Mouse (Mus musculus) hindbrain, embryonic 14.5 days (tissue): ENCODE measurements around the gene Klc1. TPM values are rescaled to one million over a fixed set of nuclear protein-coding genes. Genes with fewer than 3 reads are reported as not detected.
"Not testable (repeated sequence)": the region's sequence is repeated elsewhere in the genome, so short reads cannot be mapped to it uniquely, and the experiment has no call there.

ENCODE experiments used
- ATAC-seq: fragments of 200-750 bp; cut with Nextera tagmentation; 2 replicates; pipeline ENCODE4 v1.8.0; 2017; ENCODE audit warnings: moderate number of reproducible peaks, mild to moderate bottlenecking, moderate TSS enrichment, moderate library complexity; ENCODE audit not compliant: low FRiP score
- DNase-seq: peaks from one replicate; pipeline ENCODE4 v3.0.0-alpha.2; 2015; ENCODE audit warnings: low spot score
- H3K27ac ChIP-seq: fragments of 300-500 bp; sonication (generic); 2 replicates; pipeline ENCODE4 v1.5.1; 2014; ENCODE audit warnings: mild to moderate bottlenecking, moderate library complexity
- H3K27me3 ChIP-seq: fragments of 300-500 bp; sonication (generic); 2 replicates; pipeline ENCODE4 v1.6.1; 2014; ENCODE audit warnings: mild to moderate bottlenecking, low read length, mixed read lengths; ENCODE audit not compliant: control insufficient read depth, insufficient read depth
- H3K36me3 ChIP-seq: fragments of 300-500 bp; sonication (generic); replicated peaks from 2 replicates; pipeline ENCODE4 v1.6.1; 2014; ENCODE audit not compliant: control insufficient read depth, insufficient read depth
- H3K4me1 ChIP-seq: fragments of 300-500 bp; sonication (generic); replicated peaks from 2 replicates; pipeline ENCODE4 v1.6.1; 2014; ENCODE audit warnings: antibody characterized with exemption, low read length, mixed read lengths; ENCODE audit not compliant: control insufficient read depth, insufficient read depth
- H3K4me2 ChIP-seq: fragments of 300-500 bp; sonication (generic); replicated peaks from 2 replicates; pipeline ENCODE4 v1.6.1; 2014; ENCODE audit warnings: mild to moderate bottlenecking, moderate library complexity
- H3K4me3 ChIP-seq: fragments of 300-500 bp; sonication (generic); replicated peaks from 2 replicates; pipeline ENCODE4 v1.5.1; 2014; ENCODE audit warnings: mild to moderate bottlenecking, low read length
- H3K9ac ChIP-seq: fragments of 300-500 bp; sonication (generic); 2 replicates; pipeline ENCODE4 v1.6.1; 2014
- H3K9me3 ChIP-seq: fragments of 300-500 bp; sonication (generic); 2 replicates; pipeline ENCODE4 v1.6.1; 2016; ENCODE audit warnings: low read length; ENCODE audit not compliant: control insufficient read depth
- WGBS: fragments of 180-500 bp; shearing (Covaris S2); extraction: QIAGEN DNeasy Blood & Tissue Kit; methylation state at CpG from one replicate; pipeline ENCODE4 v1.1.7; 2014; 5-methylcytosine and 5-hydroxymethylcytosine counted together
- polyA plus RNA-seq: library from polyadenylated mRNA; unstranded; fragments of >200 nt; fragmentation: Nextera tagmentation; extraction: Ambion mirVana; gene quantifications from 2 replicates; pipeline ENCODE4 v1.2.1, GENCODE M21; 2014

The Klc1 gene
- 586 and 635 TPM in 2 replicates for polyA plus RNA-seq

- under 1% methylated on average over 83 of the region's 85 CpGs for WGBS
These were observed at the start of gene Klc1 for GRCm38 (mm10) chr12:111758381-111759175. Gene Klc1, plus strand, starts transcription at chr12:111758849.

DNA sequence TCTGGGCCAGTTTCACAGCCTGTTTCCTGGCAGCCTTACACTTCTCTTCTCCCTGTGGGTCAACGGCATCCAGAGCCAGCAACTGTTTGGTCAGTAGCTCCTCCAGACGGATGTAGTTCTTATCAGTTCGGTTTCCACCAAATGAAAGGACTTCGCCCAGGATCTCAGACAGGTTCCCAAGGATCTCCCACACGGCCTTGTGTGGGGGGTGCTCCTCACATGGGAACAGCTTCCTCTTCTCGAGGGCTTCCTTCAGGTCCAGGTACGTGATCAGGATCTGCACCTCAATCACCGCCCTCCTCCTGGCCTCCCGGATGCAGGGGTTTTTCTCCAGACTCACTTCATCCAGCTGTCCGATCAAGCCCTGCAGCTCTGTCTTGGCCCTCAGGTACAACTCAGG is 48.6 kb upstream of the Klc1 start:
- H3K4me1 ChIP-seq, result peaks cover 15% of the 10 kb centered on the region
- WGBS, result 93% methylated on average over 10 of the region's 10 CpGs
- H3K27ac ChIP-seq, result no peak overlapping the region
- H3K27me3 ChIP-seq, result no peaks in the 10 kb centered on the region
- ATAC-seq, result no peak
- H3K4me2 ChIP-seq, result no peak overlapping the region
- H3K36me3 ChIP-seq, result peaks cover 48% of the 10 kb centered on the region
- H3K9me3 ChIP-seq, result no peaks in the 10 kb centered on the region
- H3K4me3 ChIP-seq, result no peak overlapping the region
- no peak overlapping the region for H3K9ac ChIP-seq
- DNase-seq, result no peak

More at GRCm38 (mm10) chr12:111758381-111759175, at the start of gene Klc1:
- H3K4me1 ChIP-seq, result peaks cover 33% of the 10 kb centered on the region
- peak within 1 kb of the TSS; percentile 98 for H3K27ac ChIP-seq
- no peaks in the 10 kb centered on the region for H3K9me3 ChIP-seq
- peak; percentile 87 for ATAC-seq
- H3K27me3 ChIP-seq, result no peaks in the 10 kb centered on the region
- H3K36me3 ChIP-seq, result 0 out of 2 replicates have a peak, but pooled peaks cover 8% of the 10 kb centered on the region
- peak within 1 kb of the TSS; percentile 96 for H3K4me3 ChIP-seq
- DNase-seq, result peak; percentile 87
- peak within 1 kb of the TSS; percentile 87 for H3K9ac ChIP-seq
- H3K4me2 ChIP-seq, result peak within 1 kb of the TSS; percentile 100

- Histone ChIP-seq H3K4me3 (peak overlapping the region; percentile 96), H3K9ac (peak overlapping the region; percentile 96), H3K4me1 (peaks cover 15% of the 10 kb centered on the region), H3K36me3 (peaks cover 41% of the 10 kb centered on the region), H3K27me3 (no peaks in the 10 kb centered on the region), H3K9me3 (no peaks in the 10 kb centered on the region), H3K27ac (peak overlapping the region; percentile 89), H3K4me2 (peak overlapping the region; percentile 84)
- ATAC-seq (no peak), DNase-seq (no peak)
- 2% methylated on average over 28 of the region's 33 CpGs for WGBS
These were observed 46.2 kb upstream of the Klc1 start for GRCm38 (mm10) chr12:111712476-111712875.

DNA sequence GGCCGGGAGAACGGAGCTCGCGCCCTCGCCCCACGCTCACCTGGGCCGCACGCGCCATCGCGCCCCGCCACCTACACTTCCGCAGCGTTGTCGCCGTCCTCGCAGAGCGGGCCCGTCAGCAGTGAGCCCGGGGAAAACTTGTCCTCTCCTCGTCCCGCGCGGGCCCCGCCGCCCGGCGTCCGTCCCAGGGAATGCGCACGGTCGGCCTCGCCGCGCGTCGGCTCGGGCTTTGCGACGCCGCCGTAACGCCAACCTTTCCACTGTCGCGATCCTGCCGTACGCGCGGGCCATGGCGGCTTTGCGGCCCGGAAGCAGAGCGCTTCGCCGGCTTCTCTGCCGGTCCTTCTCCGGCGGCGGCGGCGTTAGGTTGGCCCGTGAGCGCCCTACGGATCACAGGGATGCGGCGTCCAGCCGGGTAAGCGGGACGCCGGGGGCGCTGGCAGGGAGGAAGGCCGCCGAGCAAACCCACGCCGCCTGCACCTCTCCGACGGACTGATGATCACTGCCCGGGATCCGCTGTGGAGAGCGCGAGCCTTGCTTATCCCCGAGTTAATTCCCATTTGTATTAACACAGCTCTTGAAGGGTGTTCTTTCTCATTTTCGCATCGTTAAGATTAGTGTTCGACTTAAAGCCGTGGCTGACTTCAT is 45.5 kb upstream of the Klc1 start, which contains the start of the genes Bag5 and Apopt1:
Gene Bag5 (minus strand): TSS at position 254 of the 648 bp plus-strand sequence.
Gene Apopt1 (plus strand): TSS at position 258 of the 648 bp plus-strand sequence.
- under 1% methylated on average over 80 of the region's 86 CpGs for WGBS

DNA sequence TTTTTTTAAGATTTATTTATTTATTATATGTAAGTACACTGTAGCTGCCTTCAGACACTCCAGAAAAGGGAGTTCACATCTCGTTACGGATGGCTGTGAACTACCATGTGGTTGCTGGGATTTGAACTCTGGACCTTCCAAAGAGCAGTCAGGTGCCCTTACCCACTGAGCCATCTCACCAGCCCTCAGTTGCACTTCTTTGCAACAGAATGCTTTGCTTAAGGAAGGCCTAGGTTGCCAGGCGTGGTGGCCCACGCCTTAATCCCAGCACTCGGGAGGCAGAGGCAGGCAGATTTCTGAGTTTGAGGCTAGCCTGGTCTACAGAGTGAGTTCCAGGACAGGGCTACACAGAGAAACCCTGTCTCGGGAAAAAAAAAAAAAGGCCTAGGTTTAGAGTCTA is 44.8 kb upstream of the Klc1 start:
- ATAC-seq, H3K27me3 ChIP-seq, DNase-seq, H3K9me3 ChIP-seq: not testable (repeated sequence)
- peaks cover 29% of the 10 kb centered on the region for H3K36me3 ChIP-seq
- H3K4me2 ChIP-seq, result peak overlapping the region; percentile 84
- WGBS, result 81% methylated on average over 6 of the region's 6 CpGs
- peak overlapping the region; percentile 96 for H3K9ac ChIP-seq
- peak overlapping the region; percentile 89; the same call in 1 of the 2 replicates for H3K27ac ChIP-seq
- H3K4me1 ChIP-seq, result peaks cover 15% of the 10 kb centered on the region
- peak overlapping the region; percentile 96 for H3K4me3 ChIP-seq

More for the DNA sequence above, 45.5 kb upstream of the Klc1 start, which contains the start of the genes Bag5 and Apopt1:
- Histone ChIP-seq H3K27me3 (no peaks in the 10 kb centered on the region), H3K9ac (peak within 1 kb of the TSS; percentile 96), H3K36me3 (peaks cover 36% of the 10 kb centered on the region), H3K9me3 (no peaks in the 10 kb centered on the region), H3K4me2 (peak within 1 kb of the TSS; percentile 84), H3K27ac (peak within 1 kb of the TSS; percentile 89), H3K4me3 (peak within 1 kb of the TSS; percentile 96), H3K4me1 (peaks cover 15% of the 10 kb centered on the region)
- DNase-seq (peak; percentile 93), ATAC-seq (peak; percentile 94)

DNA sequence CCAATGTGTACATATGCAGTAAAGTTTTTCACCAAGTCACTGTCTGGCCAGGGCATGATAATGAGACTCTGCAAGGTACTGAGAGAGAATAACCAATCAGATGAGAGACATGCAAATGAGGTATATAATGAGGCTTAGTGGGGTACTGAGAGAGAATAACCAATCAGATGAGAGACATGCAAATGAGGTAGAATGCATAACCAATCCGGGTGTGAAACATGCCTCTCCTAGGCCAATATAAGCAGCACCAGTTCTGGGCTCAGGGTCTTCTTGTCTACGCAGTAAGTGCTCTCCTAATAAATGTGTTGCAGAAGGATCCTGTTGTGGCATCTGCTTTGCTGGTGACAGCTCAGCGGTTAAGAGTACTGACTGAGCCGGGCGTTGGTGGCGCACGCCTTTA is 42.1 kb upstream of the Klc1 start:
- no peak overlapping the region for H3K4me2 ChIP-seq
- ATAC-seq (no peak), DNase-seq (no peak)
- H3K4me3 ChIP-seq, result no peak overlapping the region
- H3K27me3 ChIP-seq, result no peaks in the 10 kb centered on the region
- H3K9me3 ChIP-seq, result no peaks in the 10 kb centered on the region
- peaks cover 13% of the 10 kb centered on the region for H3K4me1 ChIP-seq
- H3K27ac ChIP-seq, result no peak overlapping the region
- H3K9ac ChIP-seq, result no peak overlapping the region
- H3K36me3 ChIP-seq, result 0 out of 2 replicates have a peak, but pooled peaks cover 5% of the 10 kb centered on the region
- WGBS, result 98% methylated on average over 7 of the region's 7 CpGs

DNA sequence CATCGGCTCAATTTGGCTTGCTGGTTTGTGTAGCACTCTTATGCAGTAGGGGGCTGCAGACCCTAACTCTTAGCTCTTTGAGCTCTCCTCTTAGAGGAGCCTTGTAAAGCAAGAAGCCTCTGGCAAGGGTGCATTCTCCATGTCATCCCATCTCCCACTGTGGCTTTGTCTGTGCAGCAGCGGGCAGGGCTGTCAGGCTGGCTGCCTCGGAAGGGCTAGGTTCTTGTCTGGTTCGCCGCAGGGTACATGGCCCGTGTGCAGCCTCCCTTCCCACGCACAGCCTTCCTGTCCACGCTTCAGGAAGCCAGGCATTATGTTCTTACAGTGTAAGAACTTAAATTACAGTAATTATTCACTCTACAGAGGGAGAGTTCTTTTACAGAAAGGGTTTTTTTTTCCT is 40.0 kb upstream of the Klc1 start:
- no peak for ATAC-seq
- Histone ChIP-seq H3K4me1 (peaks cover 5% of the 10 kb centered on the region), H3K9ac (peak overlapping the region; percentile 50), H3K4me3 (no peak overlapping the region), H3K27ac (peak overlapping the region; percentile 72), H3K4me2 (peak overlapping the region; percentile 22; the same call in 1 of the 2 replicates), H3K27me3 (no peaks in the 10 kb centered on the region), H3K9me3 (no peaks in the 10 kb centered on the region), H3K36me3 (0 out of 2 replicates have a peak, but pooled peaks cover 12% of the 10 kb centered on the region)
- 29% methylated on average over 8 of the region's 8 CpGs for WGBS
- no peak for DNase-seq

- Histone ChIP-seq H3K27me3 (no peaks in the 10 kb centered on the region), H3K9ac (no peak overlapping the region), H3K9me3 (no peaks in the 10 kb centered on the region), H3K4me1 (peaks cover 2% of the 10 kb centered on the region; the same call in 1 of the 2 replicates), H3K4me3 (no peak overlapping the region), H3K4me2 (no peak overlapping the region), H3K36me3 (peaks cover 19% of the 10 kb centered on the region), H3K27ac (no peak overlapping the region)
- WGBS, result 87% methylated on average over 4 of the region's 4 CpGs
- DNase-seq (no peak), ATAC-seq (no peak)
These were observed 38.4 kb upstream of the Klc1 start for GRCm38 (mm10) chr12:111720222-111720621.

DNA sequence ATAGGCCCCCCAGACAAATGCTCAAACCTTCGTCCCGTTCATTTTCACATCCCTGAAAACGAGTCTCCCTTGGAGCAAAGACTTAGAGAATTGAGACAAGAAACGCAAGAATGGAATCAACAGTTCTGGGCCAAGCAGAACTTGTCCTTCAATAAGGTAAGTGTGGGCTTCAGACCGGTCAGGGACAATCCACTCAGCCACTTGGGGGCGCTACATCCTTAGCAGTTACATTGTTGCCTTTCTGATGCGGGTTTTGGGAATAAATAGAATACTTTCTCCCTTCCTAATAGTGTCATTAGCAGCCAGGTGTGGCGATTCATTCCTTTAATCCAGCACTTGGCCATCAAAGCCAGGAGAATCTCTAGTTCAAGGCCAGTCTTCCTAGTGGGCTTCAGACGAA is 36.0 kb upstream of the Klc1 start:
- ATAC-seq (no peak), DNase-seq (no peak)
- Histone ChIP-seq H3K27ac (no peak overlapping the region), H3K4me3 (no peak overlapping the region), H3K4me2 (no peak overlapping the region), H3K9ac (no peak overlapping the region), H3K9me3 (no peaks in the 10 kb centered on the region), H3K36me3 (peaks cover 38% of the 10 kb centered on the region), H3K27me3 (no peaks in the 10 kb centered on the region), H3K4me1 (peaks cover 2% of the 10 kb centered on the region; the same call in 1 of the 2 replicates)
- 74% methylated on average over 9 of the region's 9 CpGs for WGBS
